Mouse (Mus musculus) erythroblast, embryonic 14.5 days (primary cell): Measurements from ENCODE around the gene Trp53i11.

ENCODE experiments used
- GATA1 ChIP-seq: IDR thresholded peaks from 2 replicates; pipeline ENCODE4 v1.6.1; 2012; ENCODE audit warnings: low read length, inconsistent platforms, mixed read lengths
- TAL1 ChIP-seq: IDR thresholded peaks from 3 replicates; pipeline ENCODE4 v1.6.1; 2012; ENCODE audit warnings: low read length, inconsistent platforms, mixed read lengths

- TF ChIP-seq GATA1 (no peak), TAL1 (no peak)
Observed at GRCm38 (mm10) chr2:93139476-93139875, 47.9 kb upstream of the Trp53i11 start.
